Mouse (Mus musculus) intestine, postnatal 0 days (tissue): Measurements from ENCODE around the gene Dtx4. TPM values are rescaled to one million over a fixed set of nuclear protein-coding genes. Genes with fewer than 3 reads are reported as not detected.
"Not testable (repeated sequence)": the region's sequence is repeated elsewhere in the genome, so short reads cannot be mapped to it uniquely, and the experiment has no call there.

Source experiments
- ATAC-seq: fragments of 200-750 bp; cut with Nextera tagmentation; 2 replicates; pipeline ENCODE4 v1.8.0; 2017; ENCODE audit warnings: mild to moderate bottlenecking, moderate TSS enrichment, moderate library complexity
- H3K27ac ChIP-seq: fragments of 300-500 bp; sonication (generic); 2 replicates; pipeline ENCODE4 v1.5.1; 2014; ENCODE audit warnings: mild to moderate bottlenecking, low read depth, low read length, moderate library complexity
- H3K27me3 ChIP-seq: fragments of 300-500 bp; sonication (generic); replicated peaks from 2 replicates; pipeline ENCODE4 v1.6.1; 2014; ENCODE audit warnings: low read length, mixed read lengths; ENCODE audit not compliant: control insufficient read depth, insufficient read depth
- H3K36me3 ChIP-seq: fragments of 300-500 bp; sonication (generic); 2 replicates; pipeline ENCODE4 v1.6.1; 2014; ENCODE audit warnings: mild to moderate bottlenecking, moderate library complexity; ENCODE audit not compliant: control insufficient read depth, insufficient read depth
- H3K4me1 ChIP-seq: fragments of 300-500 bp; sonication (generic); replicated peaks from 2 replicates; pipeline ENCODE4 v1.6.1; 2014; ENCODE audit warnings: antibody characterized with exemption, low read length, mixed read lengths; ENCODE audit not compliant: control insufficient read depth, insufficient read depth
- H3K4me2 ChIP-seq: fragments of 300-500 bp; sonication (generic); replicated peaks from 2 replicates; pipeline ENCODE4 v1.6.1; 2014; ENCODE audit warnings: low read depth, mild to moderate bottlenecking, moderate library complexity
- H3K4me3 ChIP-seq: fragments of 300-500 bp; sonication (generic); 2 replicates; pipeline ENCODE4 v1.5.1; 2014; ENCODE audit warnings: low read depth, low read length
- H3K9ac ChIP-seq: fragments of 300-500 bp; sonication (generic); 2 replicates; pipeline ENCODE4 v1.6.1; 2014; ENCODE audit warnings: mild to moderate bottlenecking, low read depth, low read length
- H3K9me3 ChIP-seq: fragments of 300-500 bp; sonication (generic); 2 replicates; pipeline ENCODE4 v1.6.1; 2016; ENCODE audit warnings: mixed run types; ENCODE audit not compliant: control insufficient read depth
- CTCF ChIP-seq: sonication (generic); IDR thresholded peaks from 2 replicates; pipeline ENCODE4 v1.5.1; 2016; ENCODE audit warnings: low read depth, mild to moderate bottlenecking, control low read depth, antibody characterized with exemption, moderate library complexity
- whole genome bisulfite sequencing: fragments of 180-500 bp; shearing (Covaris S2); extraction: QIAGEN DNeasy Blood & Tissue Kit; methylation state at CpG from one replicate; pipeline ENCODE4 v1.1.7; 2014; 5-methylcytosine and 5-hydroxymethylcytosine counted together
- polyA plus RNA-seq: library from polyadenylated mRNA; unstranded; fragments of >200 nt; fragmentation: Nextera tagmentation; extraction: Ambion mirVana; gene quantifications from 2 replicates; pipeline ENCODE4 v1.2.1, GENCODE M21; 2015

The Dtx4 gene
- polyA plus RNA-seq, result 4.9 and 5.5 TPM in 2 replicates

DNA sequence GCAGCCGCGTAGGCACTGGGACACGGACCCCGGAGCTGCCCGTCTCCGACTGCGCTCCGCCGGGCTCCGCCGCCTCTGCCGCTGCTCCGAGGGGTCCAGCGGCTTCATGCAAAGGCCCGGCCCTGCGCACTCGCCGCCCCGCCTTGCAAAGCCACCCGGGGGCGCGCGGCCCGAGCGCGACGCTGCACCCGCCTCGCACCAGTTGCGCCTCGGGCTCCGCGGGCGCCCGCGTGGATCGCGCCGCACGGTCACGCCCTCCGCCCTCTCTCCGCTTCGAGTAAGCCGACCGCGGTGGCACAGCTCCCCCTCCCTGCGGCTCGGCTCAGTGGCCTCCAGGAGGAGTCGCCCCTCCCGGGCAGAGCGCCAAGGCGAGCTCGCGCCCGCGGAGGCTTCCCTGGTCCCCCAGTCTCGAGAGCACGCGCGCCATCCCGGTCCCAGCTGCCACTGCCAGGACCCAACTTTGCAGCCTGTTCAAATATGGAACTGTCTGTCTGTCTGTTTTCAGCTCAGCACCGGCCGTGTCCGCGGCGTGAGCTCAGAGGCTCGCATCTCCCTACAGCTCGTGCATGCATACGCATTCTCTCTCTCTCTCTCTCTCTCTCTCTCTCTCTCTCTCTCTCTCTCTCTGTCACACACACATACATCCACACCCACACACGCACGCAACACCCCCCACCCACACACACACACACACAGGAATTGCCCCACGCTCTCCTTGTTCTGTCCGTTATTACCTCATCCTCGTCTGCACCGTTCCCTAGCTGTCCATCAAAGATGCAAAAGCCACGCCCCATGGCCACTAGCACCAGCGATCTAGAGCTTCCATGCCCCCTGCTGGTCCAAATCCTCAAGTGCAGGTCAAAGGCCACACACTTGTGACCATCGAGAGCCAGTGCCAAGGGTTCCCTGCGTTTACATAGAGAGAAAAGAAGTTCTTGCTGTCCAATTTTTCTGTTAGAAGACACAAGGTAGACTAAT is at the start of gene Dtx4:
Dtx4 (minus strand) TSS at position 85 of the 978 bp plus-strand sequence.
- WGBS, result under 1% methylated on average over 80 of the region's 80 CpGs
- Histone ChIP-seq H3K4me1 (0 out of 2 replicates have a peak, but pooled peaks cover 7% of the 10 kb centered on the region), H3K4me2 (peak within 1 kb of the TSS; percentile 100), H3K36me3 (no peaks in the 10 kb centered on the region), H3K9me3 (no peaks in the 10 kb centered on the region), H3K27ac (peak within 1 kb of the TSS; percentile 81), H3K9ac (peak within 1 kb of the TSS; percentile 68), H3K4me3 (peak within 1 kb of the TSS; percentile 61), H3K27me3 (no peaks in the 10 kb centered on the region)
- ATAC-seq, result peak; percentile 94
- TF ChIP-seq CTCF, result peak; percentile 98

DNA sequence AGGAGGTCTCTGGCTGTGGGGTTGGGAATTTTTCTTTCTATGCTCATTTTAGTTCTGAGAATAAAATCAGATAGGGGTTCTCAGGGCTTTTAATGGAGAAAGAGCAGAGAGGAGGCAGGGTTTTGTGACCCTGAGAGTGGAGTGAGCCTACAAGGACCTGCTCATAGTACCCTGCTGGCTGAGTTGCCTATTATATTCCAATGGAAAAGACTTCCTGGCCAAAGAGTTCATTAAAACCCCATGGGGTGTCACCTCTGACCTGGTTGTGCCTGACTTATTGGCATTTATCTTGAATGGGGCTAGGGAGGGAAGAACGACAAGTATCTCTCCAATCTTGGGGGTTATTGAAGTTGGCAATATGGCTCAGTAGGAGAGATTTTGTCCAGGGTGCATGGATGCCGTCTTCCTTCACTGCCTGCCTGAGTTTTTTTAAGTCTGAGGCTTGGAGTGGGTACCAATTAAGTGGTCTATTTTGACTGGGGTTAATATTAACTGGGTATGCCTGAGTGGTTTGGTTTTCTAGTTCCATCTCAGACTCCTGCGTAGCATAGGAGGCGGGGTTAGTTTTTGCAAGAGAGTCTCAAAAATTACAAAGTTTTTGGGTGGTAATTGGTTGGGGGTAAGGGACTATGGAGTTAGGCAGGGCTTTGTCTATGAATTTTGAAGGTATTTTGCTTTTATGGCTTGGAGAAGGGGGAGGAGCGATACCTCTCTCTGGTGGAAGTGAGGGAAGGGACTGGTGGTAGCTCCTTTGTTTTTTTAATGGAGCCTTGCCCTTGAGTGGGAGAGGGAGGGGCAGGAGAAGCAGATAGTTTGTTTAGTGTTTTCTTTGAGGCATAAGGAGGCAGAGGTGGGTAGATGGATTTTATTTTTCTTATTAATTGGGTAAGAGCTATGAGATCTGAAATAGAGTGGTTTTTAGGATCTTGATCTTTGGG is 49.0 kb upstream of the Dtx4 start:
- Histone ChIP-seq H3K27ac (no peak overlapping the region), H3K4me2 (no peak overlapping the region), H3K4me1 (no peaks in the 10 kb centered on the region), H3K9ac (no peak overlapping the region), H3K9me3 (no peaks in the 10 kb centered on the region), H3K27me3 (no peaks in the 10 kb centered on the region), H3K4me3 (no peak overlapping the region), H3K36me3 (no peaks in the 10 kb centered on the region)
- ATAC-seq, result no peak
- no peak for TF ChIP-seq CTCF
- WGBS, result 75% methylated on average over 5 of the region's 5 CpGs

DNA sequence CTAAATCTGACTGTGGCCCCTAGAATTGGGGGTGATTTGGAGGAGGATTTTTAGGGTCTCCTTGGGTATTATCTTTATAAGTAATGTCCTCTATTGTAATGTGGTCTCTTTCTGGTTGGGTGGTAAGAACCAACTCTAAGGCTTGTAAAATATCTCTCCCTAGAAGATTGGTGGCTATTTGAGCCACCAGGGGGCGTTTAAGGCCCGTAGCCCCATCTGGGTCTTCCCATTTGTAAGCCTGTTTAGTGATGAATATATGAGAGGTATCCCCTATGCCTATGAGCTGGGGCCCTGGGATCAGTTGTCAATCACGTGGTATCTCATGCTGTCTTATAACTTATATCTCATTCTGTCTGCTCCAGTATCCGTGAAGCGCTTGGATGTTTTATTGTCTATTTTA is 47.9 kb upstream of the Dtx4 start:
- TF ChIP-seq CTCF, result peak; percentile 54
- no peak overlapping the region for H3K4me2 ChIP-seq
- H3K36me3 ChIP-seq, result no peaks in the 10 kb centered on the region
- WGBS, result 72% methylated on average over 5 of the region's 5 CpGs
- H3K27me3 ChIP-seq, result no peaks in the 10 kb centered on the region
- no peaks in the 10 kb centered on the region for H3K4me1 ChIP-seq
- no peak overlapping the region for H3K27ac ChIP-seq
- no peak for ATAC-seq
- H3K9ac ChIP-seq, result no peak overlapping the region
- H3K9me3 ChIP-seq, result no peaks in the 10 kb centered on the region
- H3K4me3 ChIP-seq, result no peak overlapping the region

DNA sequence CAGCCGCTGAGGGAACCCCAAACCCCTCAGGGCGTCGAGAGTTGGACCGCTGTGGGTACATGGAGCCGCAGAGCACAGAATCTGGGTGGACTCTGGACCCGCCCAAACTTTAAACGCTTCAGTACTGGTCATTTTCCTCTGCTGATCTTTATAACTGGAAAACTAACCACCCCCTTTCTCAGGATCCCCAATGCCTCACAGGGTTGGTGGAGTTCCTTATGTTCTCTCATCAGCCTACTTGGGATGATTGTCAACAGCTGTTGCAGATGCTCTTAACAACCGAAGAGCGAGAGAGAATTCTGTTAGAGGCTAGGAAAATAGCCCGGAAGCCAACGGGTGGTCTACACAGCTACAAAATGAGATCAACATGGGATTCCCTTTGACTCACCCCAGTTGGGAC is 44.2 kb upstream of the Dtx4 start, which contains the start of gene Fam111a:
Fam111a (plus strand) TSS at position 301 of the 400 bp plus-strand sequence.
- H3K27ac ChIP-seq, H3K27me3 ChIP-seq, H3K9ac ChIP-seq, H3K4me2 ChIP-seq, H3K9me3 ChIP-seq, ATAC-seq, H3K4me1 ChIP-seq, H3K36me3 ChIP-seq, H3K4me3 ChIP-seq: not testable (repeated sequence)
- WGBS, result 91% methylated on average over 11 of the region's 11 CpGs

DNA sequence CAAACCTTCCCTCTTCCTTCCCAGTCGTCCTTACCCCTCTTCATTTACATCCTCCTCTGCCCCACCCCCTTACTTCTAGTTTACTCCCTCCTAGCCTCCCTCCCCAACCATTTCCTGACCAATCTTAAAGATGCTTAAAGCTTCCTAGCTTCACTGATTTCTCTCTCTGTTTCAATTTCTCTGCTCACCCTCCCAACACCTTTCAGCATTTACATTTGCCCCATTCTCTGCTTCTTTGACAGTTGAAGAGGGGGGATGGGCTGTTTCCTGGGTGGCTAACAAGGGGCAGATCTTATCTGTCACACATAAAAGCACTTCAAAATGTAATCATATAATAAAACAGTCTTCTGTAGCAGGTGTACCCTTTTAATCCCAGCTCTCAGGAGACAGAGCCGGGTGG is 40.4 kb upstream of the Dtx4 start:
- Histone ChIP-seq H3K9me3 (no peaks in the 10 kb centered on the region), H3K4me1 (0 out of 2 replicates have a peak, but pooled peaks cover 2% of the 10 kb centered on the region), H3K36me3 (no peaks in the 10 kb centered on the region), H3K4me3 (no peak overlapping the region), H3K27ac (no peak overlapping the region), H3K27me3 (no peaks in the 10 kb centered on the region), H3K9ac (no peak overlapping the region), H3K4me2 (no peak overlapping the region)
- 16% methylated on average over 2 of the region's 2 CpGs for WGBS
- no peak for TF ChIP-seq CTCF
- ATAC-seq, result no peak; the same call in 1 of the 2 replicates

DNA sequence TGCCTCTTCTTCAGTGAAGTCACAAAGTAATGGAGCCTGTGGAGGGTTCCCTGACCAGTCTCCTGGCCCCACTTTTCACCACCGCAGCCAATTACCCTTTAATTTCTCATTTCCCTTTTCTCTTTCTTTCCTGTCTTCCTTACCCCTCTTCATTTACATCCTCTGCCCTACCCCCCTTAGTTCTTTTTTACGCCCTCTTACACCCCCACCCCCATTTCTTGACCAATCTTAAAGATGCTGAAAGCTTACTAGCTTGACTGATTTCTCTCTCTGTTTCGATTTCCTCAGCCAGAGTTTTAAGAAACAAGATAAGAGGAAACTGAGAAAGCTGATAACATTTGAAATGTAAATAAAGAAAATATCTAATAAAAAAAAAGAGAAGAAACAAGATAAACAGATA is 39.5 kb upstream of the Dtx4 start:
- Histone ChIP-seq H3K36me3 (no peaks in the 10 kb centered on the region), H3K4me3 (no peak overlapping the region), H3K4me2 (no peak overlapping the region), H3K9ac (no peak overlapping the region), H3K27ac (no peak overlapping the region), H3K9me3 (no peaks in the 10 kb centered on the region), H3K4me1 (0 out of 2 replicates have a peak, but pooled peaks cover 2% of the 10 kb centered on the region), H3K27me3 (no peaks in the 10 kb centered on the region)
- no peak for TF ChIP-seq CTCF
- WGBS, result 52% methylated on average over 3 of the region's 3 CpGs
- no peak for ATAC-seq
